Mouse (Mus musculus) ovary, adult 10 weeks (tissue): ENCODE measurements around the gene Ambra1. TPM values are rescaled to one million over a fixed set of nuclear protein-coding genes. Genes with fewer than 3 reads are reported as not detected.

Source experiments
- polyA plus RNA-seq: library from polyadenylated mRNA; stranded (reverse); fragments of 350-450 nt; fragmentation: Illumina TruSeq; extraction: RNeasy Lipid Tissue Mini Kit (QIAGEN cat#74804); gene quantifications from one replicate; pipeline ENCODE4 v1.2.3, GENCODE M21; 2014

Ambra1 gene
- polyA plus RNA-seq, result 6.3 TPM

GRCm38 (mm10) chr2:91729971-91730821 is at the start of gene Ambra1:
Gene Ambra1, plus strand, starts transcription at chr2:91730134.

GRCm38 (mm10) chr2:91710272-91711234 is 19.4 kb upstream of the Ambra1 start, which contains the start of the genes Atg13 and Harbi1:
Gene Atg13, minus strand, starts transcription at chr2:91710576.
Gene Harbi1, plus strand, starts transcription at chr2:91710852.

GRCm38 (mm10) chr2:91926949-91927348 is 197.0 kb downstream of the Ambra1 start, which contains the start of gene Chrm4:
Gene Chrm4, plus strand, starts transcription at chr2:91927249.

GRCm38 (mm10) chr2:91932160-91932711 is 202.3 kb downstream of the Ambra1 start, which contains the start of gene Mdk:
Gene Mdk, minus strand, starts transcription at chr2:91932297.

GRCm38 (mm10) chr2:91945483-91945882 is 215.5 kb downstream of the Ambra1 start, which contains the start of gene Gm9821:
Gene Gm9821, plus strand, starts transcription at chr2:91945703.

Other genes with a start within 250 kb of the Ambra1 start
- 227 TPM for gene Ckap5, start 203.4 kb upstream of the Ambra1 start, polyA plus RNA-seq
- not detected for gene F2, start 93.7 kb upstream of the Ambra1 start, polyA plus RNA-seq
- gene Zfp408, start 80.3 kb upstream of the Ambra1 start, polyA plus RNA-seq, result 2.0 TPM
- 23.5 TPM for gene Arhgap1, start 80.3 kb upstream of the Ambra1 start, polyA plus RNA-seq
- gene Atg13, start 19.6 kb upstream of the Ambra1 start, polyA plus RNA-seq, result 20.5 TPM
- gene Harbi1, start 19.3 kb upstream of the Ambra1 start, polyA plus RNA-seq, result 22.7 TPM
- gene Chrm4, start 197.1 kb downstream of the Ambra1 start, polyA plus RNA-seq, result not detected
- gene Mdk, start 202.2 kb downstream of the Ambra1 start, polyA plus RNA-seq, result 3.0 TPM
- gene Gm9821, start 215.6 kb downstream of the Ambra1 start, polyA plus RNA-seq, result not detected
- gene Dgkz, start 245.7 kb downstream of the Ambra1 start, polyA plus RNA-seq, result 0.51 TPM